ENCODE assay signal across 12 mouse cellular contexts in the genomic region with DNA sequence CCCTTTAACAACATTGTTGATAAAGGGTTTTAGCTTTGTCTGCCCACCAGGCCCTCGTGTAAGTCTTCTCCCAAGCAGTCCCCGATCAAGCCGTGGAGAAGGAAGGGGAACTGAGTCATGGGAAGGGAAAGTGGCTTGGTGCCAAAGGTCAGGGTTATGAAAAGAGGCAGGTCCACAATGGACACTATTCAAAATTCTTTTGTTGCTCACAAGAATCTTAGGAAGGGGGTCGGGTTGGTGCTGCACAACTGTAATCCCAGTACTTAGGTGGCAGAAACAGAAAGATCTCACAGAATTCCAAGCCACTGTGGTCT. TPM values are rescaled to one million over a fixed set of nuclear protein-coding genes. Genes with fewer than 3 reads are reported as not detected.
A peak's percentile ranks its signal among the peaks of the same experiment; 100 is the strongest.
DNase-seq lines count a peak whose midpoint lies in the region; ATAC-seq lines count a peak whose summit lies in the region.
"Had no signal": no experiment of that assay in that cellular context is flagged by ENCODE, and none has a peak within 500 bp of the region (broad histone marks: within the 10 kb centered on the region; RNA-seq: fewer than 3 reads in every experiment).

No protein-coding gene starts in this region.

- no peak for ATAC-seq in intestine, embryonic 16.5 days

- DNase-seq in adrenal gland, adult (ENCODE audit: inconsistent age in 2 of 2, low spot score in 1 of 2): peak; percentile 60 to 80
- no peak for DNase-seq in adrenal gland, adult 8-10 months
- peak; percentile 30 for DNase-seq in kidney, adult 9 months
- DNase-seq in kidney, postnatal 14 days: no peak
- peak; percentile 28 for DNase-seq in 416B (ENCODE audit: low read depth)
- no peak for DNase-seq in retina, postnatal 1 day
- DNase-seq in layer of hippocampus, adult 18-20 months (ENCODE audit: low spot score in 2 of 2): no peak

- H3K4me3 ChIP-seq in intestine, embryonic 16.5 days (ENCODE audit: low read length): no peak overlapping the region

- H3K27me3 ChIP-seq in intestine, embryonic 16.5 days (replicated peaks; ENCODE audit: control insufficient read depth, insufficient read depth, low read length): no peaks in the 10 kb centered on the region

- H3K36me3 ChIP-seq in intestine, embryonic 16.5 days (ENCODE audit: control insufficient read depth, insufficient read depth, low read length): no peaks in the 10 kb centered on the region

- H3K4me1 ChIP-seq in intestine, embryonic 16.5 days (ENCODE audit: control insufficient read depth, insufficient read depth, low read length): peaks cover 34% of the 10 kb centered on the region

- no peak overlapping the region; the same call in 1 of the 2 replicates for H3K9ac ChIP-seq in intestine, embryonic 16.5 days (ENCODE audit: low read depth, low read length)
- H3K9ac ChIP-seq: liver, embryonic 14.5 days had no signal

- WGBS in intestine, embryonic 16.5 days: 42% methylated on average over 4 of the region's 4 CpGs

- no peaks in the 10 kb centered on the region for H3K9me3 ChIP-seq in intestine, embryonic 16.5 days (ENCODE audit: control insufficient read depth, low read length)

- H3K4me2 ChIP-seq in intestine, embryonic 16.5 days (ENCODE audit: low read depth, low read length): no peak overlapping the region

- H3K27ac ChIP-seq in intestine, embryonic 16.5 days (ENCODE audit: low read length): peak overlapping the region; percentile 81

RNA-seq across cellular contexts. Expression of gene Nectin2, which starts 0.7 kb away (rescaled TPM):
- 100 to 1,000 TPM in 1 of 4 experiments, 10 to 100 TPM in 3; 72.1 to 116 (median 88.9) TPM for total RNA-seq in adrenal gland, adult 8-10 months (2022)
- polyA plus RNA-seq in intestine, embryonic 16.5 days (2015; fragmentation: Nextera tagmentation; extraction: Ambion mirVana): 143 and 149 TPM in 2 replicates
- total RNA-seq in layer of hippocampus, adult 18-20 months (2021): 1 to 10 TPM; 5.0 to 5.1 TPM

RNA-seq across cellular contexts. Expression of gene Bcam, which starts 19.8 kb away (rescaled TPM):
- total RNA-seq in adrenal gland, adult 8-10 months (2022): 10 to 100 TPM; 50.3 to 63.5 (median 55.3) TPM
- polyA plus RNA-seq in intestine, embryonic 16.5 days (2015; fragmentation: Nextera tagmentation; extraction: Ambion mirVana): 58.7 and 62.7 TPM in 2 replicates
- total RNA-seq in layer of hippocampus, adult 18-20 months (2021): 10 to 100 TPM; 12.4 to 12.9 TPM

RNA-seq across cellular contexts. Expression of gene Tomm40, which starts 35.8 kb away (rescaled TPM):
- total RNA-seq in adrenal gland, adult 8-10 months (2022): 100 to 1,000 TPM; 119 to 134 (median 125) TPM
- polyA plus RNA-seq in intestine, embryonic 16.5 days (2015; fragmentation: Nextera tagmentation; extraction: Ambion mirVana): 143 and 157 TPM in 2 replicates
- total RNA-seq in layer of hippocampus, adult 18-20 months (2021): 100 to 1,000 TPM; 110 to 114 TPM

RNA-seq across cellular contexts. Expression of gene Cblc, which starts 45.6 kb away (rescaled TPM):
- under 1 TPM in 1 of 4 experiments, not detected in 3; 0.43 TPM for total RNA-seq in adrenal gland, adult 8-10 months (2022)
- polyA plus RNA-seq in intestine, embryonic 16.5 days (2015; fragmentation: Nextera tagmentation; extraction: Ambion mirVana): 32.6 and 42.1 TPM in 2 replicates
- not detected for total RNA-seq in layer of hippocampus, adult 18-20 months (2021)
- total RNA-seq: common myeloid progenitor, adult 5-6 weeks; layer of hippocampus, postnatal 25 days had no signal
- polyA plus RNA-seq: forebrain, embryonic 14.5 days had no signal

RNA-seq across cellular contexts. Expression of gene Apoe, which starts 52.0 kb away (rescaled TPM):
- 1,000 to 10,000 TPM in 3 of 4 experiments, 100 to 1,000 TPM in 1; 996 to 1,300 (median 1,120) TPM for total RNA-seq in adrenal gland, adult 8-10 months (2022)
- polyA plus RNA-seq in intestine, embryonic 16.5 days (2015; fragmentation: Nextera tagmentation; extraction: Ambion mirVana): 314 and 355 TPM in 2 replicates
- total RNA-seq in layer of hippocampus, adult 18-20 months (2021): 1,000 to 10,000 TPM; 2,690 to 2,764 TPM

Comparison
In these comparisons a context has a peak if more than half of its experiments do, and no peak if none do; other contexts are left out.
1. DNase-seq: peak in adrenal gland, adult (2 of 2), kidney, adult 9 months (single experiment) and 416B (single experiment); none in adrenal gland, adult 8-10 months (single experiment), kidney, postnatal 14 days (single experiment), retina, postnatal 1 day (single experiment) and layer of hippocampus, adult 18-20 months (0 of 2).
2. RNA of gene Nectin2, which starts 0.7 kb away (total RNA-seq): 72.1 to 116 TPM in adrenal gland, adult 8-10 months; 5.0 to 5.1 TPM in layer of hippocampus, adult 18-20 months; every median in the first group is over 10 times any median in the second.